22 mouse cellular contexts compared by ENCODE assay signal in the genomic region with DNA sequence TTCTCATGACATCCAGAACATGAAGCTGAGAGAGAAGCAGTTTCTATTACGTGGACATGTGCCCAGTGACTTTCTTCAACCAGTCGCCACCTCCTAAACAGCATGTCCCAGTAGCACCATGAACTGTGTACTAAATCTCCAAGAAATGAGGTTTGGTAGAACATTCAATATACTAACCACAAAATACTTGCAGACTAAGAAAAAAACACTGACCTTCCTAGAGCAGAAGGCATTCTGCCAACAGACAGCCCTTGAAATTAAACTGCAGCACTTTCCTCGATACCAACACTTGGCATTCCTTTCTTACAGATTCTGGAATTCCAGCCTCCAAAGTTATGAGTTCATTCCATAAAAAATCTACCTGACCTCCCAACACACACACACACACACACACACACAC.
DNase-seq lines count a peak whose midpoint lies in the region; ATAC-seq and TF ChIP-seq lines count a peak whose summit lies in the region.
"Had no signal": no experiment of that assay in that cellular context is flagged by ENCODE, and none has a peak within 500 bp of the region (broad histone marks: within the 10 kb centered on the region; RNA-seq: fewer than 3 reads in every experiment).

No protein-coding gene starts in this region.

- no peaks in the 10 kb centered on the region for H3K79me2 ChIP-seq in heart, adult 2 months (replicated peaks; ENCODE audit: control insufficient read depth, insufficient read depth, low read length)

- H3K9ac ChIP-seq in heart, embryonic 16.5 days (ENCODE audit: low read length) = no peak overlapping the region
- H3K9ac ChIP-seq in heart, adult 2 months (ENCODE audit: low read depth, low read length) = no peak overlapping the region
- H3K9ac ChIP-seq: hindbrain, embryonic 14.5 days had no signal

- no peak for ATAC-seq in heart, embryonic 16.5 days (replicated peaks; ENCODE audit: extremely low read depth, insufficient read depth, low FRiP score)
- ATAC-seq: activated CD4-positive, CD25-positive, alpha-beta regulatory T cell, adult 4 months; forebrain, embryonic 16.5 days; intestine, postnatal 0 days had no signal

- 48% methylated on average over 3 of the region's 3 CpGs for WGBS in heart, embryonic 16.5 days
- 67% methylated on average over 3 of the region's 3 CpGs for WGBS in heart, adult 2 months

- TF ChIP-seq CTCF in heart, adult 2 months (IDR thresholded peaks at IDR 0.05) = no peak

- no peaks in the 10 kb centered on the region for H3K27me3 ChIP-seq in heart, embryonic 16.5 days (ENCODE audit: control insufficient read depth, insufficient read depth, low read length)
- H3K27me3 ChIP-seq in heart, adult 2 months (ENCODE audit: control insufficient read depth, insufficient read depth, low read length) = no peaks in the 10 kb centered on the region
- H3K27me3 ChIP-seq: CH12.LX had no signal

- H3K36me3 ChIP-seq in heart, embryonic 16.5 days (ENCODE audit: control insufficient read depth, insufficient read depth) = no peaks in the 10 kb centered on the region
- no peaks in the 10 kb centered on the region for H3K36me3 ChIP-seq in heart, adult 2 months (ENCODE audit: control insufficient read depth, insufficient read depth, low read length)

- intact Hi-C loops in heart, adult 2 months (cut with DNase I) = no loop called here

- no peaks in the 10 kb centered on the region for H3K9me3 ChIP-seq in heart, embryonic 16.5 days (replicated peaks; ENCODE audit: control insufficient read depth, low read length)

- no peak overlapping the region for H3K4me3 ChIP-seq in heart, embryonic 16.5 days (ENCODE audit: low read length)
- H3K4me3 ChIP-seq in heart, adult 2 months = no peak overlapping the region
- H3K4me3 ChIP-seq: erythroblast, embryonic 14.5 days; gastrocnemius, adult 2 months had no signal

- TF ChIP-seq EP300 in heart, adult 2 months (IDR thresholded peaks at IDR 0.05; ENCODE audit: insufficient read depth, low read depth, low read length) = no peak

- H3K4me2 ChIP-seq in heart, embryonic 16.5 days (ENCODE audit: low read depth, low read length) = no peak overlapping the region
- H3K4me2 ChIP-seq: hindbrain, embryonic 14.5 days; midbrain, embryonic 11.5 days had no signal

- no peak for TF ChIP-seq POLR2A in heart, adult 2 months (IDR thresholded peaks at IDR 0.05; ENCODE audit: insufficient read depth, low read depth, low read length)

- peak overlapping the region; percentile 56; the same call in 1 of the 2 replicates for H3K27ac ChIP-seq in heart, embryonic 16.5 days (ENCODE audit: low read length)
- no peak overlapping the region for H3K27ac ChIP-seq in heart, adult 2 months
- H3K27ac ChIP-seq: gastrocnemius, adult 2 months; hindbrain, embryonic 14.5 days had no signal

- no peaks in the 10 kb centered on the region for H3K4me1 ChIP-seq in heart, embryonic 16.5 days (ENCODE audit: control insufficient read depth, insufficient read depth, low read length)
- no peaks in the 10 kb centered on the region for H3K4me1 ChIP-seq in heart, adult 2 months (ENCODE audit: control insufficient read depth, insufficient read depth, low read length)

- DNase-seq in adrenal gland, adult (ENCODE audit: inconsistent age in 2 of 2, low spot score in 1 of 2) = peak; percentile 9 to 55
- DNase-seq in adrenal gland, adult 18-20 months (ENCODE audit: low spot score in 2 of 2) = no peak
- no peak for DNase-seq in heart, adult 2 months
- DNase-seq in ovary, postnatal 36 days (ENCODE audit: low spot score) = peak; percentile 4
- no peak for DNase-seq in ovary, postnatal 10 days (ENCODE audit: low spot score)
- DNase-seq in gastrocnemius, postnatal 10 days = no peak
- DNase-seq in layer of hippocampus, adult 11-12 months (ENCODE audit: low spot score) = no peak
- DNase-seq: cerebellum, postnatal 10 days; embryo, embryonic 11 days; gastrocnemius, adult 2 months; heart, adult 18-20 months; right cerebral cortex, adult 18-20 months; spleen, adult 18-20 months; thymus, postnatal 36 days had no signal

Comparison
In these comparisons a context has a peak if more than half of its experiments do, and no peak if none do; other contexts are left out.
1. DNase-seq: peak in adrenal gland, adult (2 of 2) and ovary, postnatal 36 days (single experiment); none in adrenal gland, adult 18-20 months (0 of 2), heart, adult 2 months (0 of 2), ovary, postnatal 10 days (single experiment), gastrocnemius, postnatal 10 days (single experiment) and layer of hippocampus, adult 11-12 months (single experiment).